Mouse (Mus musculus) embryonic fibroblast, embryonic 13.5 days (primary cell): ENCODE data around the gene Tmem184b.

ENCODE experiments used
- CTCF ChIP-seq: IDR thresholded peaks from 2 replicates; pipeline ENCODE4 v1.5.1; 2011; ENCODE audit warnings: mild to moderate bottlenecking, control low read depth, low read length, moderate library complexity, borderline replicate concordance; ENCODE audit not compliant: insufficient read depth
- POLR2A ChIP-seq: IDR thresholded peaks from 2 replicates; pipeline ENCODE4 v1.6.1; 2011; ENCODE audit warnings: low read depth, mild to moderate bottlenecking, control low read depth, low read length, moderate library complexity

- TF ChIP-seq CTCF (no peak), POLR2A (no peak)
These were observed 39.7 kb upstream of the Tmem184b start for GRCm38 (mm10) chr15:79442961-79443518.
